Mouse (Mus musculus): ENCODE measurements around the gene Nek9. TPM values are rescaled to one million over a fixed set of nuclear protein-coding genes. Genes with fewer than 3 reads are reported as not detected.

Nek9 gene
- polyA plus RNA-seq, 1 experiment from 2014 or later: 12.8 TPM

DNA sequence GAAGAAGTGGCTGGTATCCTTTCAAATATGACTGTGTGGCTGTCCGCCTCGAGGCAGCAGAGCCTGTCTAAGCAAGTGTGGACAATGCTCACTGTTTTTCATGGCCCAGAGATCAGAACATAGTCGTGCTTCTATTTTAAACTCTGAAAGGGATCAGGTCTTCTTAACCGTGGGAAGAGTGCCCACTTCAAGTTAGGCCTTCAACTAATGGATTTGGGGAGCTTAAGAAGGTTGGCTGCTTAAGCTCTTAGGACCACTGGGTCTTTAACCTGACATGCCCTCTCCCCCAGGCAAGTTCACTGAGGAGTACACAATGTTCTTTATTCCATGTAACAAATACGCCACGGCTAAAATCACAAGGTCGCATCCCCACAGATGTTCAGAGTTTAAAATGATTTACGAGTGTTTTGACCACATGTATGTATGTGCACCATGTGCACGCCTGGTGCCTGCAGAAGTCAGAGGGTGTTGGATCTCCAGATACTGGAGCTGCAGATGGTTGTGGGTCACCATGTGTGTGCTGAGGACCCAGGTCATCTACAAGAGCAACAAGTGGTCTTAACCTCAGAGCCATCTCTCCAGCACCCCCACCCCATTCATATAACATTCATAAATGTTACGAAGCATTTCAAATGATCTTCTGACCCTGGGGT is 41.7 kb downstream of the Nek9 start:
- H3K4me1 ChIP-seq (replicated peaks): no peaks in the 10 kb centered on the region
- H3K27me3 ChIP-seq: no peaks in the 10 kb centered on the region
- peaks cover 47% of the 10 kb centered on the region for H3K36me3 ChIP-seq
- H3K27ac ChIP-seq: no peak overlapping the region
- WGBS: 84% methylated on average over 10 of the region's 10 CpGs
- H3K4me2 ChIP-seq: no peak overlapping the region
- H3K9ac ChIP-seq: no peak overlapping the region
- H3K4me3 ChIP-seq: no peak overlapping the region
- no peak for ATAC-seq (ENCODE audit: low FRiP score)
- H3K9me3 ChIP-seq: peaks cover 16% of the 10 kb centered on the region

DNA sequence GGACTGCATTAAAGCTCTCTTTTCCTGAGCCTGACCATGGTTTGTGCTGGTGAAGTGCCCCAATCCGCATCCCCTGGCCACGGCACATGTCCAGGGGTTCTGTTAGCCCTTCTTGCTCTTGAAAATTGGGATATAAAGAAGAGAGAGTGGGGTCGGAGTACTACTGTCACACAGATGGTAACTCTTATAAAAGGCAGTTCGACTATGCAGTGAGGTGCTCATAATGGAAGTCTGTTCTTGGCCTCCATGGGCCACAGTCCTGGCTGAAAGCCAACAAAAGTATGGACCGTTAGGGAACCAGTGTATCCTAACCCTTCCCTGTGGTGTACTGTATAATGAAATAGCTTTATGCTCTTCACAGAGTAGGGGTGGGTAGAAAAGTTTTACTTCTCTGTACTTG is 42.2 kb downstream of the Nek9 start:
- ATAC-seq (ENCODE audit: low FRiP score): no peak
- WGBS: 77% methylated on average over 5 of the region's 5 CpGs
- Histone ChIP-seq H3K27me3 (no peaks in the 10 kb centered on the region), H3K4me2 (no peak overlapping the region), H3K4me3 (no peak overlapping the region), H3K4me1 (replicated peaks) (no peaks in the 10 kb centered on the region), H3K27ac (no peak overlapping the region), H3K36me3 (peaks cover 42% of the 10 kb centered on the region), H3K9ac (no peak overlapping the region), H3K9me3 (peaks cover 16% of the 10 kb centered on the region)

DNA sequence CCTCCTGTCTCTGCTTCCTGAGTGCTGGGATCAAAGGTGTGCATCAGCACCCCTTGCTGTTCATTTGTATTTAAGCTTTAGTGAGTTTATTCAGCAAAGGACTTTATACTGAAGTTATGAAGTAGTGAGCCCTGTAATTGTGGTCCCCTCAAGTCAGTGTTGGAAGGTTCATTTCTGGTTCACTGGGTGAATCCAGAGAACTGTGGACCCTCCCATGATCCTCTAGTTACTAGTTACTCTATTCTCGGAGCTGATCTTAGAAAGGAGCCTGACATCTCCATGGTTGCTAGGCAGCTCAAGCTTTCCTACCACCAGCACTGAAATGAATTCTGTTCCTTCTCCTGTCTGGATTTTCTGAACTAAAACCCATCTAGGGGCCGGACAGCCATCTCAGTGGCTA is 43.7 kb downstream of the Nek9 start:
- WGBS: 91% methylated on average over 2 of the region's 2 CpGs
- Histone ChIP-seq H3K9me3 (peaks cover 16% of the 10 kb centered on the region), H3K9ac (no peak overlapping the region), H3K4me2 (no peak overlapping the region), H3K4me3 (no peak overlapping the region), H3K27ac (no peak overlapping the region), H3K27me3 (no peaks in the 10 kb centered on the region), H3K36me3 (peaks cover 28% of the 10 kb centered on the region), H3K4me1 (replicated peaks) (no peaks in the 10 kb centered on the region)
- no peak for ATAC-seq (ENCODE audit: low FRiP score)

DNA sequence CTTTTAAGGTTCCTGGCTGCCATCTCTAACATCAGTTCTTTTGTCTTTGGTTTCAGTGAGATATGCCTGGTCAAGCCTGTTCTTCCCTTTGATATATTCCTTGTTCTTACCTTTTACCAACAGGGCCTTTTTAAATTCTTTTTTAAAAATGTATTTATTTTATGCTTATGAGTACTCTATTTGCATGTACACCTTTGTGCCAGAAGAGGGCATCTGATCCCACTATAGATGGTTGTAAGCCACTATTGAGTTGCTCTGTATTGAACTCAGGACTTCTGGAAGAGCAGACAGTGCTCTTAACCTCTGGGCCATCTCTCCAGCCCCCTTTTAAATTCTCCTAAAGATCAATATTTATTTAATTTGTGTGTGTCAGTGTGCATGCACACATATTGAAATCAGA is 46.3 kb downstream of the Nek9 start:
- ATAC-seq (ENCODE audit: low FRiP score): no peak
- no peak overlapping the region for H3K9ac ChIP-seq
- peaks cover 16% of the 10 kb centered on the region for H3K9me3 ChIP-seq
- H3K27ac ChIP-seq: no peak overlapping the region
- H3K27me3 ChIP-seq: peaks cover 12% of the 10 kb centered on the region
- no peak overlapping the region for H3K4me3 ChIP-seq
- H3K4me1 ChIP-seq (replicated peaks): peaks cover 10% of the 10 kb centered on the region
- peaks cover 2% of the 10 kb centered on the region; the same call in 1 of the 2 replicates for H3K36me3 ChIP-seq
- no peak overlapping the region for H3K4me2 ChIP-seq

DNA sequence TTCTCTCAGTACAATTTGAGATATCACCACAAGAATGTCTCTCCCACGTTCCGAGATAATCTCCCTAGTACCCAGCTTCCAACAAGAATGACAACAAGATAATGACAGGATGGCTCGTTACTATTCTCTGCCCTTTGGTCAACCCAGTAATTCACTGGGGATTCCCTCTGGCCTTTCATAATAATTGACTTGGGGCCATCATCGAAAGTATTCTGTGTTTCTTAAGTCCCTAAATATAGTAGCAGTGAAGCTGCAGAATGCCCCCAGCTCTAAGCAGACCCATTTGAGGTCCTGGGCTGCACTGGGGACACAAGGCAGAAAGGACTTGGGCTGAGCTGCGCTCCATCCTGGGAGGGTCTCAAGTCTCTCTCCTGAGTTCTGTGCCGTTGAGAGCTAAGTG is 46.9 kb downstream of the Nek9 start:
- Histone ChIP-seq H3K36me3 (no peaks in the 10 kb centered on the region), H3K4me3 (no peak overlapping the region), H3K27ac (no peak overlapping the region), H3K4me2 (no peak overlapping the region), H3K27me3 (peaks cover 14% of the 10 kb centered on the region), H3K4me1 (replicated peaks) (peaks cover 12% of the 10 kb centered on the region), H3K9me3 (peaks cover 16% of the 10 kb centered on the region), H3K9ac (no peak overlapping the region)
- no peak for ATAC-seq (ENCODE audit: low FRiP score)
- WGBS: 81% methylated on average over 6 of the region's 6 CpGs

DNA sequence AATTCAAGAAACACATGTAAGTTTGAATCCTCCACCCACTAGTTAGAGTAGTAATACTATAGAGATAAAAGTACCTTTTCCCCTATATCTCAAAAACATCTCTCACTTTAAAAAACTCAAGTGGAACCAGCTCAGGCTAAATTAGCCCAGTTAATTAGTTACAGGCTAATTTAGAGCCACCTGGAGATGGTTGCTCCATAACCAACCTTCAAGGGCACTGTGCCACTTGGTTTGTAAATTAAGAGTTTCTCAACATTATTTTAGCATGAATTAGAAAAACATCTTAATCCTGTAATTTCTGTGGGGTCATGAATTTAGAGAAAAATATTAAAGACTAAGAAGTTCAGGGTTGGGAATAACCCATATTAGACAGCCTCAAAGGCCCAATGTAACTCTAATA is 47.6 kb downstream of the Nek9 start:
- no peak for ATAC-seq (ENCODE audit: low FRiP score)
- H3K27ac ChIP-seq: no peak overlapping the region
- no peak overlapping the region for H3K4me3 ChIP-seq
- peaks cover 14% of the 10 kb centered on the region for H3K27me3 ChIP-seq
- no peak overlapping the region for H3K4me2 ChIP-seq
- H3K4me1 ChIP-seq (replicated peaks): peaks cover 12% of the 10 kb centered on the region
- peaks cover 16% of the 10 kb centered on the region for H3K9me3 ChIP-seq
- no peaks in the 10 kb centered on the region for H3K36me3 ChIP-seq
- no peak overlapping the region for H3K9ac ChIP-seq

DNA sequence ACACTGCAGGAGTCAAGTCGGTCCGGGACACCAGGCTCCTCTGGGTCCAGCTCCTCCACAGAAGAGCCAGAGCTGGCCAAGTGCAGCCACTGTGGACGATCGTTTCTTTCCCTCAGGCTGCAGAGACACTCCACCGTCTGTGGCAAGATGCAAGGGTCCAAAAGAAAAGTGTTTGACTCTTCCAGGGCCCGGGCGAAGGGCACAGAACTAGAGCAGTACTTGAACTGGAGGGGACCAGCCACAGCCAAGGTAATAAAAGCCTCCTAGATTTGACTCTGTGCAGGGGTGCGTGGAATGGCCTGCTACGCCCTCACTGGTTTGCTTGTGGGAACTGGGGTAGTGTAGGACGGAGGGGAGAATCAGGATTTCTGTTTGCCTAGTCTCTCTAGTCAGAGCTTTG is 48.5 kb downstream of the Nek9 start:
- H3K4me1 ChIP-seq (replicated peaks): peaks cover 12% of the 10 kb centered on the region
- H3K4me2 ChIP-seq: no peak overlapping the region
- H3K27ac ChIP-seq: no peak overlapping the region
- 83% methylated on average over 10 of the region's 10 CpGs for WGBS
- peaks cover 14% of the 10 kb centered on the region for H3K27me3 ChIP-seq
- H3K4me3 ChIP-seq: no peak overlapping the region
- H3K9ac ChIP-seq: no peak overlapping the region
- H3K9me3 ChIP-seq: peaks cover 16% of the 10 kb centered on the region
- ATAC-seq (ENCODE audit: low FRiP score): no peak
- no peaks in the 10 kb centered on the region for H3K36me3 ChIP-seq

DNA sequence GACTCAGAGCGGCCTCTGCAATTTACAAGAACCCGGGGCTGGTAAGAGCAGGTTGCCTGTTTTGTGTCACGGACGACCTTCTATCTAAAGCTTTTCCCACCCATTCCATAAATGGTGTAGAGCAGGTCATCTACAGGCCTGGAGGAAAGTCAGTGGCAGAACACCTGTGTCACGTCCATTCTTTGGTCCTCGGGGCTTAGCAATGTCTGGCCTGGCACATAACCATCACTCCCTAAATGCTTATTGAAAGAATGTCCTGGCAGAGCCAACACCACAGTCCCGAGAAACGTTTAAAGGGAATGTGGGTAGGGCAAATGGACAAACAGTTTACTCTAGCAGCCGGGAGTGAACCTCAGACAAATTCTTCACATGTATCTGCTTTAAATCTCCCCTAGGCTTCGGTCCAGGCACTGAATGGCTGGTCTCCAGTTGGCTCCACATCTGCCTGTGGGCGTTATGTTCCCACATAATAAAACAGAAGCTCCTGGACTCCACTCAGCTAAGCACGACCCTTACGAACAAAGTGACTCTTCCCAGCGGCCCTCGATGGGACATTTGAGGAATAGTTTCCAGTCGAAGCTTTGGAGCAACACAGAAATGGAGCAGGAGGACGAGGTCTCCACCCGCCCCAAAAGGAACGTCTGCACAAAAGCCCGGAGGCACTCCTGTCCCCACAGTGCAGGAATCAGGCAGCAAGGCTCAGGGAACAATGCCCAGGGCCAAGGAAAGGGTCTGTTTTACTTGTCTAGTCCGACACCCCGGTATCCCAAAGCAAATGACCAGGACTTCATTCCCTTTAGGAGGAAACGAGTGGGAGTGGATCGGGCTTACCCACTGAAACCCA is 49.8 kb downstream of the Nek9 start:
- peak overlapping the region; percentile 70 for H3K9ac ChIP-seq
- H3K4me2 ChIP-seq: peak overlapping the region; percentile 79
- H3K27ac ChIP-seq: no peak overlapping the region
- H3K9me3 ChIP-seq: peaks cover 7% of the 10 kb centered on the region
- WGBS: 66% methylated on average over 24 of the region's 24 CpGs
- peaks cover 12% of the 10 kb centered on the region for H3K4me1 ChIP-seq (replicated peaks)
- H3K36me3 ChIP-seq: no peaks in the 10 kb centered on the region
- H3K27me3 ChIP-seq: peaks cover 14% of the 10 kb centered on the region
- 0 out of 2 replicates have a peak, but pooled peaks have one; percentile 2 for ATAC-seq (ENCODE audit: low FRiP score)
- H3K4me3 ChIP-seq: peak overlapping the region; percentile 48

DNA sequence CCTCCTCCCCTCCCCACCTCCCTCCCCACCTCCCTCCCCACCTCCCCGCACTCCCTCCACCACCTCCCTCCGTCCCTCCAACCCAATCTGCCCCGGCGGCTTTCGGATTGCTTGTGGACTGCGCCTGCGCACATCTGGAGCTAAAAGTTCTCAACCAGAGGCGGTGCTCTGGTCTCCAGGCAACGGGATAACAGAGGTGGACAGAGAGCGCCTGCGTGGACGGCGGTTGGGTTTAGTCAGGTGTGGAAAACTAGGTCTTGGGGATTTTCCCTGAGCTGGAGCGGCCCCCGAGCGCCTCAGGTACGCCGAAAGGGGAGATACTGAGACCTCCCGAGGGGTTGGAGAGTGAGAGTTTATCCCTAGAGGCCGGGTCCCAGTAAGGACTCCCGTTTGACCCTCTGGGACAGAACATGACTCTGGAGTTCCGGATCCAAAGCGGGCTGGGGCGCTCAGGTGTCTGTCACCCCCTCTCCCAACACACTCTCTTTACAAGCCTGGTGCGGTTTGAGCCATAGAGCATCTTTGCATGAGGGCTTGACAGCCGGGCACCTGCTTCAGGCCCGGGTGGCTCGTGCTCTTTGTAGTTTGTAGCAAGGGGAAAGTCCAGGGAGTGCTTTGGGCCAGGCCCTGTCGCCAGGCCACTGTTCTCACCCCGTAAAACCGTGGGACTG is 50.5 kb downstream of the Nek9 start, which contains the start of gene Zc2hc1c:
TSS of gene Zc2hc1c (plus strand) at position 106 of the 671 bp plus-strand sequence.
- peak within 1 kb of the TSS; percentile 70 for H3K9ac ChIP-seq
- peak; percentile 91 for ATAC-seq (ENCODE audit: low FRiP score)
- H3K36me3 ChIP-seq: no peaks in the 10 kb centered on the region
- H3K9me3 ChIP-seq: peaks cover 4% of the 10 kb centered on the region; the same call in 1 of the 2 replicates
- peak within 1 kb of the TSS; percentile 48 for H3K4me3 ChIP-seq
- peaks cover 14% of the 10 kb centered on the region for H3K27me3 ChIP-seq
- 4% methylated on average over 28 of the region's 31 CpGs for WGBS
- H3K27ac ChIP-seq: no peak within 1 kb of the TSS
- H3K4me1 ChIP-seq (replicated peaks): peaks cover 12% of the 10 kb centered on the region
- H3K4me2 ChIP-seq: peak within 1 kb of the TSS; percentile 79

DNA sequence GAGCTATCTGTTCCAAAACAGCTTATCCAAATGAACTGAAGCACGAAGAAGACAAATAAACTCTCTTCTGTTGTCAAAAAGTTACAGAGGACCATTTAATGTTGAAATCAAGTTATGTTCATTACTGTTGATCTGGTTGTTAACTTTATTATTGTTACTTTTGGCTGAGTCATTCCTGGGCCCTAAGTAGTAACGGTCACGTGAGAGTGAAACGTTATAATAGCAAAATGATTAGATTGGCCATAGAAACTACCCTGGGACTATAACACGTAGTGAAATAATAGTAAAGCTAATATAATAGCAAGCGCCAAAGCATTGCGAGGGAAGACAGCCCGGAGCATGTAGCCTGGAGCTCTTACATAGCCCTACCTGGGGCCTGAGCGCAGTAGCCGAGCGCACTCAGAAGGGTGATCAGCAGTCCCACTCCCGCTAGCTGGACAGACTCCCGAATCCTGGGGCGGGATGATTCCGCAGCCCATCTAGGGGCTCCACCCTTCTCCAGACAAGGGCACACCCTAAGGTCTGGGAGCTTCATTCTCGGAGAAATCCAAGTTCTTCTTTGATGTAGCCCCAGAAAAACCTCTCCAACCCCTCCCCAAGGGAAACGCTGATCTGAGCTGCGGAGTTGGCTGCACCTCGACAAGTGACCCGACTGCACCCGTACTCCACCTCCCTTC is 51.2 kb downstream of the Nek9 start, which contains the start of gene Acyp1:
TSS of gene Acyp1 (minus strand) at position 630 of the 677 bp plus-strand sequence.
- Histone ChIP-seq H3K4me2 (peak within 1 kb of the TSS; percentile 79), H3K27me3 (peaks cover 14% of the 10 kb centered on the region), H3K36me3 (no peaks in the 10 kb centered on the region), H3K4me3 (peak within 1 kb of the TSS; percentile 48), H3K4me1 (replicated peaks) (peaks cover 12% of the 10 kb centered on the region), H3K27ac (no peak within 1 kb of the TSS), H3K9ac (peak within 1 kb of the TSS; percentile 70), H3K9me3 (no peaks in the 10 kb centered on the region)
- peak; percentile 78 for ATAC-seq (ENCODE audit: low FRiP score)
- 9% methylated on average over 21 of the region's 21 CpGs for WGBS

DNA sequence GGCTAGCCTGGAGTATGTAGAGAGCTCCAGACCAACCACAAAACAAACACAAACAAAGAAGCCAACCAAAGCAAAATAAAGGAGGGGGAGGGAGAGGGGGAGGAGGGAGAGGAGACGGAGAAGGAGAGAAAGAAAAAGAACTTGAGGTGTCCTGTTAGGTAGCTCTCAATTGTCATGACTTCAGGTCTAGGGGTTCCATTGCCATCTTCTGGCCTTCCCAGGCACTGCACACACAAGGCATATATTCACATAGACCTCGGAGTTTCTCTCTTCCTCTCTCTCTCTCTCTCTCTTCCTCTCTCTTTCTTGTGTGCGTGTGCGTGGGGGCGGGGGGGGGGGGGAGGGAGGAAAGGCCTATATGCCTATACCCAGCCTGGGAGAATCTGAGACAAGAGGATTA is 52.2 kb downstream of the Nek9 start:
- H3K9ac ChIP-seq: no peak overlapping the region

DNA sequence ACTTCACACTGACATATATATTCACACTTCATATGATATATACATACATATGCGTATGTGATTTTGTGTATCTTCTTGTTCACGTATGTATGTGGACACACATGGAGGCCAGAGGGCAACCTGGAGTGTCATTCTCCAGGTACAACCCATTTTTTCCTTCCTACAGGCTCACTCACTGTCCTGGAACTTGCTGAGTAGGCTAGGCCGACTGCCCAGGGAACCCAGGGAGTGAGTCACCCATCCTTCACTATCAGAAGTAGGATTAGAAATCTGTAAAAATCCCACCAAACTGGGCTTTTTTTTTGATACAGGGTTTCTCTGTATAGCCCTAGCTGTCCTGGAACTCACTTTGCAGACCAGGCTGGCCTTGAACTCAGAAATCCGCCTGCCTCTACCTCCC is 54.2 kb downstream of the Nek9 start:
- 94% methylated on average over 4 of the region's 4 CpGs for WGBS
- ATAC-seq (ENCODE audit: low FRiP score): no peak
- no peak overlapping the region for H3K4me3 ChIP-seq

More for the DNA sequence above, 52.2 kb downstream of the Nek9 start:
- no peak for ATAC-seq (ENCODE audit: low FRiP score)
- Histone ChIP-seq H3K27ac (no peak overlapping the region), H3K9me3 (no peaks in the 10 kb centered on the region), H3K4me1 (replicated peaks) (peaks cover 12% of the 10 kb centered on the region), H3K4me3 (no peak overlapping the region), H3K36me3 (no peaks in the 10 kb centered on the region), H3K27me3 (peaks cover 14% of the 10 kb centered on the region), H3K4me2 (no peak overlapping the region)
- 60% methylated on average over 1 of the region's 5 CpGs for WGBS

More for the DNA sequence above, 54.2 kb downstream of the Nek9 start:
- no peak overlapping the region for H3K9ac ChIP-seq
- H3K27me3 ChIP-seq: peaks cover 13% of the 10 kb centered on the region
- H3K27ac ChIP-seq: no peak overlapping the region
- H3K9me3 ChIP-seq: no peaks in the 10 kb centered on the region
- peaks cover 12% of the 10 kb centered on the region for H3K4me1 ChIP-seq (replicated peaks)
- no peaks in the 10 kb centered on the region for H3K36me3 ChIP-seq
- no peak overlapping the region for H3K4me2 ChIP-seq
